Mouse (Mus musculus) olfactory bulb, adult 2 months (tissue): Measurements from ENCODE around the gene Mcoln2. TPM values are rescaled to one million over a fixed set of nuclear protein-coding genes. Genes with fewer than 3 reads are reported as not detected.

ENCODE experiments used
- H3K27ac ChIP-seq: fragments of 200-500 bp; 2 replicates; pipeline ENCODE4 v1.5.1; 2012; ENCODE audit warnings: low read depth, low read length; ENCODE audit not compliant: insufficient read depth
- H3K4me1 ChIP-seq: fragments of 200-500 bp; 2 replicates; pipeline ENCODE4 v1.6.1; 2012; ENCODE audit warnings: low read length; ENCODE audit not compliant: control insufficient read depth, insufficient read depth
- H3K4me3 ChIP-seq: fragments of 200-500 bp; 2 replicates; pipeline ENCODE4 v1.5.1; 2012; ENCODE audit warnings: mild to moderate bottlenecking, low read depth, low read length, moderate library complexity; ENCODE audit not compliant: insufficient read depth
- CTCF ChIP-seq: fragments of 200-500 bp; IDR thresholded peaks from 2 replicates; pipeline ENCODE4 v1.5.1; 2012; ENCODE audit warnings: low read depth, mild to moderate bottlenecking, low read length, moderate library complexity; ENCODE audit not compliant: insufficient read depth
- POLR2A ChIP-seq: fragments of 200-500 bp; IDR thresholded peaks from 2 replicates; pipeline ENCODE4 v1.6.1; 2012; ENCODE audit warnings: mild to moderate bottlenecking, low read depth, low read length, moderate library complexity; ENCODE audit not compliant: insufficient read depth
- whole genome bisulfite sequencing: fragments of 180-500 bp; shearing (Covaris S2); methylation state at CpG from one replicate; pipeline ENCODE4 v1.1.7; 2018; 5-methylcytosine and 5-hydroxymethylcytosine counted together
- polyA plus RNA-seq: library from polyadenylated mRNA; stranded (reverse); fragments of >200 nt; gene quantifications from 2 replicates; pipeline ENCODE4 v1.2.4, GENCODE M21; 2012; ENCODE audit warnings: low replicate concordance; ENCODE audit not compliant: missing spikeins, insufficient read depth, insufficient read length

Gene Mcoln2
- polyA plus RNA-seq, 1 experiment: not detected

GRCm38 (mm10) chr3:146152913-146153312 is 3.3 kb downstream of the Mcoln2 start:
- Histone ChIP-seq H3K4me3 (no peak overlapping the region), H3K4me1 (peaks cover 6% of the 10 kb centered on the region), H3K27ac (no peak overlapping the region)
- WGBS: 86% methylated on average over 2 of the region's 2 CpGs
- TF ChIP-seq POLR2A (no peak), CTCF (no peak)

- TF ChIP-seq CTCF (no peak), POLR2A (no peak)
- no peak overlapping the region for H3K27ac ChIP-seq
- H3K4me1 ChIP-seq: peaks cover 6% of the 10 kb centered on the region
- 52% methylated on average over 12 of the region's 12 CpGs for WGBS
- H3K4me3 ChIP-seq: no peak overlapping the region
These were observed 4.4 kb downstream of the Mcoln2 start for GRCm38 (mm10) chr3:146153862-146154611.

DNA sequence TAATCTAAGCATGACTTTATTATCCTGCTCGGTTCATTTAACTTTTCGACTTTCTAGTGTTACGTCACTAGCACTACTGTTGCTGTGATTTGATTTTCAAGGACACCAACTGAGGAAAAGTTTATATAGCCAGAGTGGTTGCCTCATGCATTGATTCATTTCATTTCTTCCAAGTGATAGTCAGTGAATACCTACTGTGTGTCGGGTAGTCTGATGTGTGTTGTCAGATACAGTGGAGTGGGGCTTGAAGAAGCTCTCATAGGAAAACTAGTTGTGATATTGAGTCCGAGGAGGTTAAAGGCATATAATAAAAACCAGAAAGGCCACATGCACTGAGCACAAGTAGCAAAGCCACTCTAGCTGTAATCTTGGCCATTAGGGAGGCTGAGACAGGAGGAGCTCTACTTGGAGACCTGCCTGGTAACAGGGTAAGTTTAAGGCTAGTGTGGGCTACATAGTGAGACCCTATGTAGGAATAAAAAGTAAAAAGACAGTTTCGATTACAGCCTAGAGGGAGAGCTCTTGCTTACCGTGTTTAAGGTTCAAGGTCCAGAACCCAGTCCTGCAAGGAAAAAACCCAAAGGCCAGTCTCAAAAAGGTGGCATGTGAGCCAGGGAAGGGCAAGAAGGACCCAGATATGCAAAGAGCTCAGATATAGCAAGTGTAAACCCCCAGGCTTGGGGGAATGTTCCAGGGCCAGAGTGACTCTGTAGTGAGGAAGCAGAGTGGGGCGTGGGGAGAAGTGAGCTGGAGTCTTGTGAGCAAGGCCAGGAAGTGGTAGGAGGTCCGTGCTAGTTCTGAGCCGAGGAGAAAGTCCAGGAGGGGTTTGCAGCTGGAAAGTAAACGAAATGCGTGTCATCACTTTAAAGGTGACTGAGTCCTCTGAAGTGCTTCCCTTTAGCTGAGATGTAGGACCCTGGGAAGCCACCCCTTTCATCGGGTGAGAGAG is 6.3 kb downstream of the Mcoln2 start:
- H3K27ac ChIP-seq: no peak overlapping the region
- TF ChIP-seq CTCF: no peak
- TF ChIP-seq POLR2A: no peak
- H3K4me3 ChIP-seq: no peak overlapping the region
- WGBS: 89% methylated on average over 13 of the region's 13 CpGs
- H3K4me1 ChIP-seq: no peaks in the 10 kb centered on the region

GRCm38 (mm10) chr3:146156811-146157210 is 7.2 kb downstream of the Mcoln2 start:
- 85% methylated on average over 2 of the region's 2 CpGs for WGBS
- Histone ChIP-seq H3K4me3 (no peak overlapping the region), H3K4me1 (no peaks in the 10 kb centered on the region), H3K27ac (no peak overlapping the region)
- no peak for TF ChIP-seq POLR2A
- TF ChIP-seq CTCF: no peak

DNA sequence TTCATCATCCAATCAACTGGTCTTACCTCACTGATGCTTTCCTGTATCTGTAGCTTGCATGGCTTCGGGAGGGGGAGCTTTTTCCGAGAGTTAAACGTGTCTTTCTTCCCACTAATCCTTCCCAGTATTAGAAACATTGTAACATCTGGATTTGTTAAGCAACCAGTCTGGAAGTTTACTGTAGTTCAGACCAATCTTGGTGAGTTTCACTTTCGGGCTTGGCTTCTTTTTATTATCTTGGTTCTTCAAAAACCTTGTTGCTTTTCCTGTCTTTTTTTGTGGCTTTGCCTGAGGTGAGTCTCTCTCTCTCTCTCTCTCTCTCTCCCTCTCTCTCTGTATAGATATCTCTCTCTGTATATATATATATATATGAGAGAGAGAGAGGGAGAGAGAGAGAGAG is 8.4 kb downstream of the Mcoln2 start:
- Histone ChIP-seq H3K4me3 (no peak overlapping the region), H3K4me1 (no peaks in the 10 kb centered on the region), H3K27ac (no peak overlapping the region)
- TF ChIP-seq POLR2A: no peak
- TF ChIP-seq CTCF: no peak
- 83% methylated on average over 4 of the region's 4 CpGs for WGBS

DNA sequence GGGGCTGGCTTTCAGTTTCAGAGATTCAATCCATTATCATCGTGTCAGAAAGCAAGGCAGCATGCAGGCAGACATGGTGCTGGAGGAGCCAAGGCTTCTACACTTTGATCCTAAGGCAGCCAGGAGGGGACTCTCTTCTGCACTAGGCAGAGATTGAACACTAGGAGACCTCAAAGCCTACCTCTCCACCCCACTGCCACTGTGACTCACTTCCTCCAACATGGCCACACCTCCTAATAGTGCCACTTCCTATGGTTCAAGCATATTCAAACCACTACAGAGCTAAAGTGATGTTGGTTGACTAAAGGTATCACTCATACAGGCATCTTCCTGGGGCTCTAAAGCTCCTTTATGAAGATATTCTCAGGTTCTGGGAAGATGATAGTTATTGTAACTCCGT is 9.7 kb downstream of the Mcoln2 start:
- 93% methylated on average over 2 of the region's 2 CpGs for WGBS
- Histone ChIP-seq H3K4me3 (no peak overlapping the region), H3K27ac (no peak overlapping the region), H3K4me1 (no peaks in the 10 kb centered on the region)
- TF ChIP-seq CTCF (no peak), POLR2A (no peak)

- Histone ChIP-seq H3K4me1 (no peaks in the 10 kb centered on the region), H3K27ac (no peak overlapping the region), H3K4me3 (no peak overlapping the region)
- TF ChIP-seq POLR2A: no peak
- no peak for TF ChIP-seq CTCF
- 85% methylated on average over 4 of the region's 4 CpGs for WGBS
These were observed 12.6 kb downstream of the Mcoln2 start for GRCm38 (mm10) chr3:146162197-146162596.

DNA sequence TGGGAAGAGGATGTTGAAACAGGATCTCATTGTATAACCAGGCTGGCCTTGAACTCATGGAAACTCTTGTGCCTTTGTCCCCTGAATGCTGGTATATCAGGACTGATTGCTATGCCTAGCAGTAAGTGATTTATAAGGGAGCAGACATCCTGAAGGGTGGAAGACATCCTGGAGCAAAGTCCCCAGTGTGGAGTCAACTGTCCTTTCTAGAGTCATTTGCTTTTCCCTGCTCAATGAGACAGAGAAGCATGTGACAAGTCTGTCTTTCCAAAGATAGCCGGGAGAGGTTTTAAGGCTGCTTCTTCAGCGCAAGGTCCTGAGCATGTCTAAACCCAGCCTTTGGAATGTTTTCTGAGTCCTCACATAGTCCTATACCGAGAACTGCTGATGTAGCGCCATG is 19.7 kb downstream of the Mcoln2 start:
- WGBS: 89% methylated on average over 4 of the region's 4 CpGs
- no peak overlapping the region for H3K27ac ChIP-seq
- no peaks in the 10 kb centered on the region for H3K4me1 ChIP-seq
- TF ChIP-seq POLR2A (no peak), CTCF (no peak)
- no peak overlapping the region for H3K4me3 ChIP-seq

GRCm38 (mm10) chr3:146173030-146173429 is 23.4 kb downstream of the Mcoln2 start:
- H3K27ac ChIP-seq: no peak overlapping the region
- no peak overlapping the region for H3K4me3 ChIP-seq
- WGBS: 84% methylated on average over 5 of the region's 5 CpGs
- no peaks in the 10 kb centered on the region for H3K4me1 ChIP-seq
- TF ChIP-seq CTCF (no peak), POLR2A (no peak)
